Mouse (Mus musculus) stomach, embryonic 16.5 days (tissue): ENCODE data around the gene Naxd. TPM values are rescaled to one million over a fixed set of nuclear protein-coding genes. Genes with fewer than 3 reads are reported as not detected.

Experiments
- ATAC-seq: fragments of 200-750 bp; cut with Nextera tagmentation; 2 replicates; pipeline ENCODE4 v1.8.0; 2017; ENCODE audit warnings: moderate number of reproducible peaks, moderate TSS enrichment; ENCODE audit not compliant: insufficient read depth, low FRiP score
- H3K27ac ChIP-seq: fragments of 300-500 bp; sonication (generic); 2 replicates; pipeline ENCODE4 v1.5.1; 2014; ENCODE audit warnings: low read length
- H3K27me3 ChIP-seq: fragments of 300-500 bp; sonication (generic); 2 replicates; pipeline ENCODE4 v1.6.1; 2014; ENCODE audit warnings: low read length, control low read depth, mixed read lengths; ENCODE audit not compliant: control insufficient read depth, insufficient read depth
- H3K36me3 ChIP-seq: fragments of 300-500 bp; sonication (generic); 2 replicates; pipeline ENCODE4 v1.6.1; 2014; ENCODE audit warnings: low read length; ENCODE audit not compliant: control insufficient read depth, insufficient read depth
- H3K4me1 ChIP-seq: fragments of 300-500 bp; sonication (generic); 2 replicates; pipeline ENCODE4 v1.6.1; 2014; ENCODE audit warnings: low read length, control low read depth, mixed read lengths; ENCODE audit not compliant: control insufficient read depth, insufficient read depth
- H3K4me2 ChIP-seq: fragments of 300-500 bp; sonication (generic); 2 replicates; pipeline ENCODE4 v1.6.1; 2014; ENCODE audit warnings: low read depth, low read length, mixed read lengths
- H3K4me3 ChIP-seq: fragments of 300-500 bp; sonication (generic); replicated peaks from 2 replicates; pipeline ENCODE4 v1.5.1; 2014; ENCODE audit warnings: mild to moderate bottlenecking, low read length
- H3K9ac ChIP-seq: fragments of 300-500 bp; sonication (generic); 2 replicates; pipeline ENCODE4 v1.6.1; 2014; ENCODE audit warnings: low read length
- H3K9me3 ChIP-seq: fragments of 300-500 bp; sonication (generic); replicated peaks from 2 replicates; pipeline ENCODE4 v1.6.1; 2016; ENCODE audit warnings: low read length, control low read depth; ENCODE audit not compliant: control insufficient read depth
- WGBS: fragments of 180-500 bp; shearing (Covaris S2); extraction: QIAGEN DNeasy Blood & Tissue Kit; methylation state at CpG from one replicate; pipeline ENCODE4 v1.1.7; 2014; 5-methylcytosine and 5-hydroxymethylcytosine counted together
- polyA plus RNA-seq: library from polyadenylated mRNA; unstranded; fragments of >200 nt; fragmentation: Nextera tagmentation; extraction: Ambion mirVana; gene quantifications from 2 replicates; pipeline ENCODE4 v1.2.1, GENCODE M21; 2015

Gene Naxd
- polyA plus RNA-seq, 1 experiment from 2014 or later = 110 TPM

DNA sequence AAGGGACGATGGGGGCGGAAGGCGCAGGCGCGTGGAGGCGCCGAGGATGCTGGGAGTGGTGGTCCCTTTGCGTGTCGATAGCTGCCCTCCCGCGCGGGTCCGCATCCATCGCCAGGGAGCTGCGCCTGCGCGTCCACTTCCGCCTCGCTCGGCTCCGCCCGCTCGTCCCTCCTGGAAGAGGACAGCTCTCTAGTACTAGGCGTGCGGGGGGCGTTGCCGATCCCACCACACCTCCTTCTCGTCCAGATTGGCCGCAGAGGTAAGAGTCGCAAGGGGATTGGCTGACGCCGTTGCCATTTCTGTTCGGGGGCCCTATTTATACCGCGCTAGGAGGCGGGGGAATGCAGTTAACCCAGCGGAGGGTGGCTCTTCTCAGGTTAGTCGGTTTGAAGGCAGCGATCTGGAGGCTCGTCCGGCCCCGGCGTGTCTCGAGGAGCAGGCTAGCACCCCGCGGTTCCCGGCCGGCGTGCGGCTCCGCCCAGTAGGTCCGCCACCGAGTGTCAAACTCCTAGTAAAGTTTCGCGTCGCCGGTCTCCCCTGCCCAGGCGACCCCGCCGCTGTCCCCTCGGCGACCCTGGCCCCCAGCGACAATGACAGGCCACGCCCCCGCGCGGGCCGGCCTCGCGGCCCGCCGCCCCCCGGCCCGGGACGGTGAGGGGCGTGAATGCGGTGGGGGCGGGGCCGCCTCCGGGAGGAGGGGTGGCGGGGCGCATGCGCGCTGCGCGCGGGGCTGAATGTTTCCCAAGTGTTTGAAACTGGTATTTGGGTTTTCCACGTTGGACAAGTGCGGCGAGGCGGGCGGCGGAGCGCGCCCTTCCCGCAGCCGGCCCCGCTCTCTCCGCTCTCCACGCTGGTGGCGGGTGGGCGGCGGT is 58.6 kb downstream of the Naxd start:
- ATAC-seq = peak; percentile 87

DNA sequence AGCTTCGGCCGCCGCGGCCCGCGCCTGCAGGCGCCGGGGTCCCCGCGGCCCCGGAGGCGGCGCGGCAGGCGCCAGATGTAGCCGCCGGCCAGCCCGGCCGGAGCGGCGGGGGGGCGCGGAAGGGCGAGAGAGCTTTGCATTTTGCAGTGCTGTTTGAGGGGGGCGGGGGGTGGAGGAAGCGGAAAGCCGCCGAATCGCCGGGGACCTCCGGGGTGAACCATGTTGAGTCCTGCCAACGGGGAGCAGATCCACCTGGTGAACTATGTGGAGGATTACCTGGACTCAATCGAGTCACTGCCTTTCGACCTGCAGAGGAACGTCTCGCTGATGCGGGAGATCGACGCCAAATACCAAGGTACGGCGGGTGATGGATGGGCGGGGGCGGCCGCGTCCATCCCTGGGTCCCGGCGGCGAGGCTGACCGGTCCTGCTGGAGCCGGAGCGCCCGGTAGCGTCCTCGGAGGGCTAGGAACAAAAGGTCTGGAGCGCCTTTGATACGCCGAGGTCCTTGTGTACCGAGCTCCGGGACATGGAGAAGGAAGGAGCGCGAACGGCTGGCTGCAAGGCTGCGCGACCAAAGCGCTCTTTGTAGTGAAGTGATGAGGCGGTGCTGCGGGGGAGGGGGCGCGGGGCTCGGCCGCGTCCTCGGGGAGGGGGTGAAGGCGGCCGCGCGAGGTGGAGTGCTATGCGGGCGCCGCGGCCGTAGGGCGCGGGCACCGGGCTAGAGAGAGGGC is 59.6 kb downstream of the Naxd start:
- H3K4me3 ChIP-seq = peak overlapping the region; percentile 67
- no peak for ATAC-seq
- H3K27me3 ChIP-seq = no peaks in the 10 kb centered on the region
- H3K4me2 ChIP-seq = peak overlapping the region; percentile 70
- peak overlapping the region; percentile 98 for H3K9ac ChIP-seq
- H3K27ac ChIP-seq = peak overlapping the region; percentile 97
- no peaks in the 10 kb centered on the region for H3K9me3 ChIP-seq
- peaks cover 24% of the 10 kb centered on the region for H3K4me1 ChIP-seq
- H3K36me3 ChIP-seq = peaks cover 9% of the 10 kb centered on the region
- under 1% methylated on average over 83 of the region's 85 CpGs for WGBS

More for the DNA sequence above, 58.6 kb downstream of the Naxd start:
- H3K9ac ChIP-seq = peak overlapping the region; percentile 98
- H3K27ac ChIP-seq = peak overlapping the region; percentile 97
- H3K27me3 ChIP-seq = no peaks in the 10 kb centered on the region
- no peaks in the 10 kb centered on the region for H3K9me3 ChIP-seq
- WGBS = under 1% methylated on average over 93 of the region's 103 CpGs
- peak overlapping the region; percentile 70 for H3K4me2 ChIP-seq
- H3K4me3 ChIP-seq = peak overlapping the region; percentile 67
- H3K36me3 ChIP-seq = 0 out of 2 replicates have a peak, but pooled peaks cover under 1% of the 10 kb centered on the region
- H3K4me1 ChIP-seq = peaks cover 27% of the 10 kb centered on the region

DNA sequence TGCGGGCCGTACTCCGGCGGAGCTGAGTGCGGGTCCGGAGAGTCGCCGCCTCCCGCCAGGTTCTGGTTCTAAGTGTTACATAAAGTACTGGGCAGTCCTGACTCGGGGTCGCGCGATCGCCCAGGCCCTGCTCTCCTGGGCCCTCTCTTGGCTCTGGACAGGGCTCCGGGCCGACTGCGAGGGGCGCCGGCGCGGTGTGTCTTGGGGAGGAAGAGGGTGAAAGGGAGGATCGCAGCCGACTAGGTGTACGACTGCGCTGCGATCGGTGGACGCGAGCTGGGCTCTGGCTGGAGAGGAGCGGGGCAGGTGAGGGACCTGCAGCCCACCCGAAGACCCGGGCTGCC is 60.1 kb downstream of the Naxd start:
- peak overlapping the region; percentile 97 for H3K27ac ChIP-seq
- WGBS = 0% methylated on average over 29 of the region's 32 CpGs
- peaks cover 24% of the 10 kb centered on the region for H3K4me1 ChIP-seq
- no peak for ATAC-seq
- H3K4me3 ChIP-seq = peak overlapping the region; percentile 67
- peak overlapping the region; percentile 98 for H3K9ac ChIP-seq
- H3K27me3 ChIP-seq = no peaks in the 10 kb centered on the region
- H3K9me3 ChIP-seq = no peaks in the 10 kb centered on the region
- peaks cover 14% of the 10 kb centered on the region for H3K36me3 ChIP-seq
- H3K4me2 ChIP-seq = peak overlapping the region; percentile 70

DNA sequence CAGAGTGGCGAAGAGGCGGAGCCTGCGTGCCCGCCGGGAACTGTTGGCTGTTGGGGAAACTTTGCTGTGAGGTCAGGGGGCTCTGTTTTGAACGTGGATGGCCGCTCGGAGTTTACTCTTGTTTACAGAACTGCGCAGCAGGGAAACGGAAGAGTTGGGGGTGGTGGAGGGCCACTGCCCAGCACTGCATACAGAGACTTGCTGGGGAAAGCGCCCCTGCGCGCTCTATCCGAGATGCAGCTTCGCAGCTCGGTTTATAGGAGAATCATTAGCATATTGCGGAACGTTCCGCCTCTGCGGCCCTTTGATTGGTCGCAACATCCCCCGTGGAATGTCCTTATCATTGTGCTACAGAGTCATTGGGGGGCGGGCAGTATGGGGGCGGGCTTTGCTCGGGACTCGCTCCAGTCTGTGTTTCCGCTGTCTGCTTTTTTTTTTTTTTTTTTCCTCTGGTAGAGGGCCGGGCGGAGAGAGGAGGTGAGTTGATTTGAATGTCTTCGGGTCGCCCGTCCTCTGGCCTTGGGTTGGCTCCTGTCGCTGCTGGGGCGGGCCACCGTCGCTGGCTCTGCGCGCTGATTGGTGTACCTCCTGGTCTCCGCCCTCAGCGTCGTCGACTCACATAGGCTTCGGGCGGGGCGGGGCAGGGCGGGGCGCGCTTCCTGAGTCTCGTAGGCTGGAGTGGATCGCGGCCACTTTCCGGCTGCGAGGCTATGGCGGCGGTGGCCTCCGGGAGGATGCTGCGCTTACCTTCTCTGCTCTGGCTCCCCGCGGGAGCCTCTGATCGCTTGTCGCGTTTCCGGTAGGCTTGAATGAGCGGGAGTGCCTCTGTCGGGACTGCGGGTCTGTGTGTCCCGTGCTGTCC is 60.7 kb downstream of the Naxd start:
- under 1% methylated on average over 67 of the region's 67 CpGs for WGBS

DNA sequence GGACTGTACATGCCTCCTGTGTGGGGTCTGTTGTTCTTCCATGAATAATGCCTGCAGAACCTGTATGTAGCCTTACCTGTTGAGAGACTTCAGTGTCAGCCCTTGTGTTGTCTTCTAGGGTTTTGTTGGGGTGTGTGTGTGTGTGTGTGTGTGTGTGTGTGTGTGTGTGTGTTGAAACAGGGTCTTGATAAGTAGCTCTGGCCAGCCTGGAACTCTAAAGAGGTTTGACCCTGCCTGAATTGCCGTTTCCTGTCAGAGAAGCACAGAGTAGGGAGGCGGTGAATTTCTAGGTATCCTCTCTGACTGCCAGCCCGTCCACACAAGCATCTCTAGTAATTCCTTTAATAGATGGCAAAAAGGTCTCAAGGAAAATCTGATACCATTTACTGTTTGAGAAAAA is 62.2 kb downstream of the Naxd start:
- H3K9ac ChIP-seq = peak overlapping the region; percentile 7; the same call in 1 of the 2 replicates
- no peak for ATAC-seq
- peaks cover 16% of the 10 kb centered on the region for H3K4me1 ChIP-seq
- no peaks in the 10 kb centered on the region for H3K9me3 ChIP-seq
- H3K4me2 ChIP-seq = peak overlapping the region; percentile 76
- no peak overlapping the region for H3K4me3 ChIP-seq
- peaks cover 19% of the 10 kb centered on the region for H3K36me3 ChIP-seq
- WGBS = 59% methylated on average over 3 of the region's 3 CpGs
- H3K27ac ChIP-seq = no peak overlapping the region
- H3K27me3 ChIP-seq = no peaks in the 10 kb centered on the region

More for the DNA sequence above, 60.7 kb downstream of the Naxd start:
- Histone ChIP-seq H3K4me2 (peak overlapping the region; percentile 76), H3K36me3 (peaks cover 14% of the 10 kb centered on the region), H3K4me1 (peaks cover 24% of the 10 kb centered on the region), H3K27ac (peak overlapping the region; percentile 97), H3K9me3 (no peaks in the 10 kb centered on the region), H3K27me3 (no peaks in the 10 kb centered on the region), H3K9ac (peak overlapping the region; percentile 98), H3K4me3 (peak overlapping the region; percentile 67)
- ATAC-seq = peak; percentile 85

DNA sequence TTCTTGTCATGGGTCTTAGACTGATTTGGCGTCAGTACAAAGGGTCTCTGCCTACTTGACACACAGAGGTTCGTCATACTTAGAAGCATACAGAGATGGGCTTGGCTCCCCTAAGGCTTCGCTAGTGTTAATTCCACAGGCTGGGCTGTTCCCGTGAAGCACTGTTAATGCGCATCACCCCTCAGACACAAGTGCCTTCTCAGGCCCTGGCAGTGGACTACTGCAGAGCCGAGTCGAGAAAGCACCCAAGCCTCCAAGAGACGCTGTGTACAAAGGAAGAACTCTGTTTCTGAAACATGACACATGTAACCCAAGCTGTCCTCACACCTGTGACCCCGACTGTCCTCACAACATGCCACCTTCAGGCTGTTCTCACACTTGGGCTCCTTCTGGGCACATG is 62.9 kb downstream of the Naxd start:
- WGBS = 78% methylated on average over 9 of the region's 9 CpGs
- H3K36me3 ChIP-seq = peaks cover 19% of the 10 kb centered on the region
- ATAC-seq = no peak
- H3K4me1 ChIP-seq = peaks cover 13% of the 10 kb centered on the region
- no peak overlapping the region for H3K9ac ChIP-seq
- H3K27ac ChIP-seq = no peak overlapping the region
- no peak overlapping the region for H3K4me2 ChIP-seq
- no peaks in the 10 kb centered on the region for H3K27me3 ChIP-seq
- H3K9me3 ChIP-seq = no peaks in the 10 kb centered on the region
- H3K4me3 ChIP-seq = no peak overlapping the region

DNA sequence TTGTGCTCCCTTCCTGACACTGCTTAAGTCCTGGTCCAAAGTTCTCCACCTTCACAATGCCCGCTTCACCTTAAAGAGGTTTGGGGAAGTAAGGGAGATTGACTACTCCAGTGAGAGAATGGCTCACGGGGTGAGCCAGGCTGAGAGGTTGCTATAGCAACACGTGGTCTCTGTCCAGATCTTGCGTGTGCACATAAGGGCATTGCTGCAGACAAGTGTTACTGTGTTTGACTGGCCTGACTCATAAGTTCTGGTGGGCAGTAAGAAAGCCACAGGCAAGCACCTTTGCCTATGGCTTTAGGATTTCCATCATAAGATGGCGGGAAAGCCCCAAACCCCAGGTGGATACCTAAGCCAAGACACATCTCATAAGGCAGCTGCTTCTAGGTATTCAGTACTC is 66.9 kb downstream of the Naxd start:
- no peak overlapping the region for H3K9ac ChIP-seq
- 87% methylated on average over 5 of the region's 5 CpGs for WGBS
- peaks cover 22% of the 10 kb centered on the region for H3K36me3 ChIP-seq
- H3K4me2 ChIP-seq = no peak overlapping the region
- H3K27me3 ChIP-seq = no peaks in the 10 kb centered on the region
- no peak for ATAC-seq
- peaks cover 7% of the 10 kb centered on the region for H3K4me1 ChIP-seq
- H3K27ac ChIP-seq = no peak overlapping the region
- H3K9me3 ChIP-seq = no peaks in the 10 kb centered on the region
- no peak overlapping the region for H3K4me3 ChIP-seq
